Mouse (Mus musculus) heart, embryonic 16.5 days (tissue): ENCODE results near the gene Gm10309. TPM values are rescaled to one million over a fixed set of nuclear protein-coding genes. Genes with fewer than 3 reads are reported as not detected.
"Not testable (repeated sequence)": the region's sequence is repeated elsewhere in the genome, so short reads cannot be mapped to it uniquely, and the experiment has no call there.

Experiments used
- ATAC-seq: fragments of 200-750 bp; cut with Nextera tagmentation; replicated peaks from 2 replicates; pipeline ENCODE4 v1.8.0; 2017; ENCODE audit warnings: moderate number of reproducible peaks; ENCODE audit not compliant: insufficient read depth, low FRiP score; ENCODE audit errors: extremely low read depth
- H3K27ac ChIP-seq: fragments of 300-500 bp; sonication (generic); 2 replicates; pipeline ENCODE4 v1.5.1; 2014; ENCODE audit warnings: mild to moderate bottlenecking, low read length, control low read depth, moderate library complexity
- H3K27me3 ChIP-seq: fragments of 300-500 bp; sonication (generic); 2 replicates; pipeline ENCODE4 v1.6.1; 2014; ENCODE audit warnings: low read length, mixed read lengths; ENCODE audit not compliant: control insufficient read depth, insufficient read depth
- H3K36me3 ChIP-seq: fragments of 300-500 bp; sonication (generic); 2 replicates; pipeline ENCODE4 v1.6.1; 2014; ENCODE audit not compliant: control insufficient read depth, insufficient read depth
- H3K4me1 ChIP-seq: fragments of 300-500 bp; sonication (generic); 2 replicates; pipeline ENCODE4 v1.6.1; 2014; ENCODE audit warnings: low read length, mixed read lengths; ENCODE audit not compliant: control insufficient read depth, insufficient read depth
- H3K4me2 ChIP-seq: fragments of 300-500 bp; sonication (generic); 2 replicates; pipeline ENCODE4 v1.6.1; 2014; ENCODE audit warnings: low read depth, mild to moderate bottlenecking, control low read depth, low read length
- H3K4me3 ChIP-seq: fragments of 300-500 bp; sonication (generic); 2 replicates; pipeline ENCODE4 v1.5.1; 2014; ENCODE audit warnings: mild to moderate bottlenecking, control low read depth, low read length
- H3K9ac ChIP-seq: fragments of 300-500 bp; sonication (generic); 2 replicates; pipeline ENCODE4 v1.6.1; 2014; ENCODE audit warnings: low read length, control low read depth
- H3K9me3 ChIP-seq: fragments of 300-500 bp; sonication (generic); replicated peaks from 2 replicates; pipeline ENCODE4 v1.6.1; 2016; ENCODE audit warnings: low read length; ENCODE audit not compliant: control insufficient read depth
- WGBS: fragments of 180-500 bp; shearing (Covaris S2); extraction: QIAGEN DNeasy Blood & Tissue Kit; methylation state at CpG from one replicate; pipeline ENCODE4 v1.1.7; 2014; 5-methylcytosine and 5-hydroxymethylcytosine counted together
- polyA plus RNA-seq: library from polyadenylated mRNA; unstranded; fragments of >200 nt; fragmentation: Nextera tagmentation; extraction: Ambion mirVana; gene quantifications from 2 replicates; pipeline ENCODE4 v1.2.1, GENCODE M21; 2015

The Gm10309 gene
- polyA plus RNA-seq, 1 experiment from 2014 or later = 0.16 TPM

DNA sequence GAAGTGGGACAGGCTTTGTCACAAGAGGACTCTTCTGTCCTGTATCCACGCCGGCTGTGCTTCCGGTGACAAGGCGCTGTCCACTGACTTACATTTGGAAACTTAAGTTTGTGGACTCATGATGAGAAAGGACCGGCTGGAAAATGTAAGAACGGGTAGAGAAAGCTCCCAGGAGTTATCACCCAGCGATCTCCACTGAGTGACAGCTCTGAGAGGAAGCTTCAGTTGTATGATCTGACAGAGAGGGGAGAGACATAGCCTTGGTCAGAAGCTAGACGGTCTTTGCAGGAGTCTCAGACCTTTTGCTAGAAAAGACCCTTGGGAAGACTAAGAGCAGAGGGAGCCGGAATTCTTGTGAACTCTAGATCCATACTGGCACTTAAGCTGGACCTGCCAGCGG, 15.2 kb downstream of the Gm10309 start:
- H3K4me2 ChIP-seq = no peak overlapping the region
- ATAC-seq = no peak
- H3K9ac ChIP-seq = no peak overlapping the region
- peaks cover 6% of the 10 kb centered on the region for H3K4me1 ChIP-seq
- H3K9me3 ChIP-seq = no peaks in the 10 kb centered on the region
- no peak overlapping the region for H3K27ac ChIP-seq
- no peaks in the 10 kb centered on the region for H3K27me3 ChIP-seq
- no peaks in the 10 kb centered on the region for H3K36me3 ChIP-seq
- H3K4me3 ChIP-seq = no peak overlapping the region
- 78% methylated on average over 10 of the region's 10 CpGs for WGBS

GRCm38 (mm10) chr17:86487450-86487849, 17.6 kb downstream of the Gm10309 start:
- no peak overlapping the region for H3K4me2 ChIP-seq
- H3K4me3 ChIP-seq = no peak overlapping the region
- no peaks in the 10 kb centered on the region for H3K27me3 ChIP-seq
- WGBS = 71% methylated on average over 3 of the region's 3 CpGs
- no peak overlapping the region for H3K27ac ChIP-seq
- ATAC-seq = no peak
- H3K4me1 ChIP-seq = peaks cover 4% of the 10 kb centered on the region
- no peak overlapping the region for H3K9ac ChIP-seq
- no peaks in the 10 kb centered on the region for H3K9me3 ChIP-seq
- H3K36me3 ChIP-seq = no peaks in the 10 kb centered on the region; the same call in 1 of the 2 replicates

DNA sequence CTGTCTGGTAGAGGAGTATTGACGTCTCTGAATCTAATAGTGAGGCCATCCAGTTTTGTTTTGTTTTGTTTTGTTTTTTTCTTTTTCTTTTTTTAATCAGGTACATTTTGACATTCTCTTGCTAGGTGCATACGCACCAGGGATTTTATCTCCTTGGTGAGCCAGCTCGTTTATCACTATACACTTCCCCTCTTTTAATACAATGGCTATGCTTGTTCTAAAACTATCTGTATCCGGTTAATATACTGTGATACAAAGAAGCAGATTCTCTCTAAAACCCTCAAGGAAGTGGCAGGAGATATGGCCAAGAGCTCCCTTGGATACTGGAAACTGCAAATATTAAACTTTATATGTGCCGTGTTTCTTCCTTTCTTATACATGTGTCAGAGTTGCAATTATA, 18.4 kb downstream of the Gm10309 start:
- no peak for ATAC-seq
- H3K27me3 ChIP-seq = no peaks in the 10 kb centered on the region

DNA sequence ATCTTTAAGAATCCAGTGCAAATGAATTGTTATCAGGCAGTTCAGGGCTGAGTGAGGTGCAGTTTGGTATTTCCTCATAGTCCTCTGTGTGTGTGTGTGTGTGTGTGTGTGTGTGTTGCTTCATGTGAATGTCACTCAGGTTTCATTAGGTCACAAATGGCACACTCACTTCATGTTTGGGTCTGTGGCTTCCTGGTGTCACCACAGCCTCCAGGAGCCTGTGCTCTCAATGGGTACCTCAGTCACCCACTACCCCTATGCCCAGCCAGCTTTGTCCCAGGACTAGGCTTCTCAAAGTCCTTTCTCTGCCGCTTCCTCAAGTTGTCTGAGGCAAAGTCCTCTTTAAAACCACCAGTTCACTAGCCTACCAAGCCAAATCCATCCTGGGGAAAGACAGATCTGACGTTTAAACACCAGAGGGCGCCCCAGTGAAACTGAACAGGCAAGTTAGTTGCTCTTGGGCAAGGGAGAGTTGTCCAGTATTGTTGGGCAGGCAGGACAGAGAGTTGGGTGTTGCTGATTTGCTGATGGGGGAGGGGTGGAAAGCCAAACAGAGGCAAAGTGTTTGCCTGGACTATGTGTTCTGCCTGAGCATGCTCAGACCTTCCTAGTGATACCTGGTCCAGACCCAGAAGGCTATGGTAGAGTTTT, 20.8 kb downstream of the Gm10309 start:
- Histone ChIP-seq H3K4me3 (no peak overlapping the region), H3K9me3 (no peaks in the 10 kb centered on the region), H3K27me3 (no peaks in the 10 kb centered on the region), H3K4me2 (no peak overlapping the region), H3K36me3 (no peaks in the 10 kb centered on the region; the same call in 1 of the 2 replicates), H3K9ac (no peak overlapping the region), H3K4me1 (peaks cover 2% of the 10 kb centered on the region; the same call in 1 of the 2 replicates), H3K27ac (no peak overlapping the region)
- 4% methylated on average over 3 of the region's 3 CpGs for WGBS
- 0 out of 2 replicates have a peak, but pooled peaks have one; percentile 41 for ATAC-seq

More for the DNA sequence above, 18.4 kb downstream of the Gm10309 start:
- Histone ChIP-seq H3K9me3 (no peaks in the 10 kb centered on the region), H3K4me3 (no peak overlapping the region), H3K27ac (no peak overlapping the region), H3K4me1 (peaks cover 2% of the 10 kb centered on the region; the same call in 1 of the 2 replicates), H3K36me3 (no peaks in the 10 kb centered on the region; the same call in 1 of the 2 replicates), H3K9ac (no peak overlapping the region), H3K4me2 (no peak overlapping the region)
- WGBS = 66% methylated on average over 5 of the region's 5 CpGs

- ATAC-seq = no peak
- WGBS = 77% methylated on average over 10 of the region's 10 CpGs
- H3K9me3 ChIP-seq = no peaks in the 10 kb centered on the region
Observed at GRCm38 (mm10) chr17:86482675-86483074, 22.4 kb downstream of the Gm10309 start.

DNA sequence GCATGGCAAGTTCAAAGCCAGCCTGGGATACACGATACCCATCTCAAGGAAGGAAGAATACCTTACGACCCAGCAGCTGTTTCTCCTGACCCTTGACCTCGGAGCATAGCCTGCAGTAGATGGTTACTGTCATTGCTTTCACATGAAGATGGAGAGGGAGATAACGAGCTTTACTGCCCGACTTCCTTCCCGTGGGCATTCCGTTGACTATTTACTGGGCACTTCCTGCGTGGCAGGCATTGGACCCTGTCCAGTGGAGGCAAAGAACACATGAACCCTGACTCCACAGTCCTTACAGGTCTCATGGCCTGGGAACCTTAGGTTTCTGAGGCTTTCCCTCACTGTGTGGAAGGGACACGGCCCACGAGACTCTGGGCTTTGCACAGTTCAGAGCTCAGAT, 25.6 kb downstream of the Gm10309 start:
- H3K4me1 ChIP-seq = 0 out of 2 replicates have a peak, but pooled peaks cover under 1% of the 10 kb centered on the region
- ATAC-seq = no peak
- no peak overlapping the region for H3K4me3 ChIP-seq
- no peaks in the 10 kb centered on the region; the same call in 1 of the 2 replicates for H3K36me3 ChIP-seq
- no peak overlapping the region for H3K4me2 ChIP-seq
- no peak overlapping the region for H3K27ac ChIP-seq
- no peak overlapping the region for H3K9ac ChIP-seq
- WGBS = 75% methylated on average over 10 of the region's 10 CpGs
- no peaks in the 10 kb centered on the region for H3K9me3 ChIP-seq
- H3K27me3 ChIP-seq = no peaks in the 10 kb centered on the region

More at GRCm38 (mm10) chr17:86482675-86483074, 22.4 kb downstream of the Gm10309 start:
- Histone ChIP-seq H3K4me1 (peaks cover 2% of the 10 kb centered on the region; the same call in 1 of the 2 replicates), H3K27me3 (no peaks in the 10 kb centered on the region), H3K4me2 (no peak overlapping the region), H3K4me3 (no peak overlapping the region), H3K9ac (no peak overlapping the region), H3K27ac (no peak overlapping the region), H3K36me3 (no peaks in the 10 kb centered on the region; the same call in 1 of the 2 replicates)

- H3K9ac ChIP-seq, H3K4me1 ChIP-seq, H3K9me3 ChIP-seq, H3K4me2 ChIP-seq, H3K4me3 ChIP-seq, H3K27ac ChIP-seq, ATAC-seq, H3K36me3 ChIP-seq, H3K27me3 ChIP-seq: not testable (repeated sequence)
Observed at GRCm38 (mm10) chr17:86477401-86477800, 27.6 kb downstream of the Gm10309 start.

GRCm38 (mm10) chr17:86476674-86477073, 28.4 kb downstream of the Gm10309 start:
- no peak overlapping the region for H3K27ac ChIP-seq
- H3K9me3 ChIP-seq = no peaks in the 10 kb centered on the region
- WGBS = 57% methylated on average over 10 of the region's 10 CpGs
- H3K27me3 ChIP-seq = no peaks in the 10 kb centered on the region
- no peak overlapping the region for H3K4me2 ChIP-seq
- no peaks in the 10 kb centered on the region for H3K4me1 ChIP-seq
- no peak overlapping the region for H3K4me3 ChIP-seq
- no peak overlapping the region for H3K9ac ChIP-seq
- no peak for ATAC-seq
- no peaks in the 10 kb centered on the region for H3K36me3 ChIP-seq

DNA sequence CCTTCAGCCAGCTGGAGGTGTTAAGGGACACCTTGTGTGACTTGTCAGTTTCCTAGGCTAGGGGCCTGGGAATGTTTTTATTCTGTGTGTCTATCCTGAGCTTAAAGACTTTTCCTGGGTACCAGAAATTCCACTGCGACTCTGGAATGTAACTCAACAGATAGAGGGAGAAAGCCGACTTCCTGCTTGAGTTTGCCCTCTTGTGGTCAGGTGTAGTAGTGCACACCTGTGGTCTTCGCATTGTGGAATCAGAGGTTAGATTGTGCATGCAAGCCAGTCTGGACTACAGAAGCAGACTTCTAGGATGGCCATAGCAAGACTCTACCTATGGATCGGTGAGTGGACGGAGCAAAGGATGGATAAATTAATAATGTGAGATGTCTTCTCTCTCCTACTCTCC, 33.3 kb downstream of the Gm10309 start:
- WGBS = 47% methylated on average over 5 of the region's 5 CpGs
- Histone ChIP-seq H3K36me3 (no peaks in the 10 kb centered on the region), H3K4me3 (no peak overlapping the region), H3K27me3 (no peaks in the 10 kb centered on the region), H3K4me1 (peaks cover 30% of the 10 kb centered on the region), H3K9me3 (no peaks in the 10 kb centered on the region), H3K27ac (no peak overlapping the region), H3K9ac (no peak overlapping the region), H3K4me2 (no peak overlapping the region)
- ATAC-seq = no peak
